In genomic region chr9:73968641-73969121, GRCm38 (mm10) we compare ENCODE assay signal across 9 mouse cellular contexts. TPM values are rescaled to one million over a fixed set of nuclear protein-coding genes. Genes with fewer than 3 reads are reported as not detected.
A peak's percentile ranks its signal among the peaks of the same experiment; 100 is the strongest.
DNase-seq lines count a peak whose midpoint lies in the region; ATAC-seq lines count a peak whose summit lies in the region.
"Had no signal": no experiment of that assay in that cellular context is flagged by ENCODE, and none has a peak within 500 bp of the region (broad histone marks: within the 10 kb centered on the region; RNA-seq: fewer than 3 reads in every experiment).

Gene Unc13c, minus strand, starts transcription at chr9:73968966.

- peaks cover 16% of the 10 kb centered on the region for H3K4me1 ChIP-seq in lung, embryonic 15.5 days
- peaks cover 16% of the 10 kb centered on the region; the same call in 1 of the 2 replicates for H3K4me1 ChIP-seq in embryonic facial prominence, embryonic 12.5 days
- H3K4me1 ChIP-seq in midbrain, embryonic 12.5 days = peaks cover 17% of the 10 kb centered on the region

- no peak within 1 kb of the TSS for H3K27ac ChIP-seq in lung, embryonic 15.5 days
- H3K27ac ChIP-seq in embryonic facial prominence, embryonic 12.5 days = no peak within 1 kb of the TSS
- H3K27ac ChIP-seq in midbrain, embryonic 12.5 days (replicated peaks) = no peak within 1 kb of the TSS

- H3K36me3 ChIP-seq in lung, embryonic 15.5 days = no peaks in the 10 kb centered on the region
- no peaks in the 10 kb centered on the region for H3K36me3 ChIP-seq in embryonic facial prominence, embryonic 12.5 days
- H3K36me3 ChIP-seq in midbrain, embryonic 12.5 days = no peaks in the 10 kb centered on the region

- 0 out of 2 replicates have a peak within 1 kb of the TSS, but pooled peaks have one; percentile 4 for H3K9ac ChIP-seq in lung, embryonic 15.5 days
- H3K9ac ChIP-seq in embryonic facial prominence, embryonic 12.5 days = peak within 1 kb of the TSS; percentile 44; the same call in 1 of the 2 replicates
- H3K9ac ChIP-seq in midbrain, embryonic 12.5 days (replicated peaks) = 0 out of 2 replicates have a peak within 1 kb of the TSS, but pooled peaks have one; percentile 0

- intact Hi-C loops in heart, postnatal 10 days (cut with DNase I) = no loop called here

- peaks cover 14% of the 10 kb centered on the region; the same call in 1 of the 2 replicates for H3K27me3 ChIP-seq in lung, embryonic 15.5 days
- H3K27me3 ChIP-seq in embryonic facial prominence, embryonic 12.5 days = peaks cover 9% of the 10 kb centered on the region; the same call in 1 of the 2 replicates
- H3K27me3 ChIP-seq in midbrain, embryonic 12.5 days = peaks cover 29% of the 10 kb centered on the region
- H3K27me3 ChIP-seq: Patski had no signal

- WGBS in lung, embryonic 15.5 days = under 1% methylated on average over 17 of the region's 17 CpGs
- WGBS in embryonic facial prominence, embryonic 12.5 days = 2% methylated on average over 17 of the region's 17 CpGs
- WGBS in midbrain, embryonic 12.5 days = 1% methylated on average over 17 of the region's 17 CpGs

- H3K9me3 ChIP-seq in lung, embryonic 15.5 days = no peaks in the 10 kb centered on the region
- H3K9me3 ChIP-seq in embryonic facial prominence, embryonic 12.5 days = no peaks in the 10 kb centered on the region
- H3K9me3 ChIP-seq in midbrain, embryonic 12.5 days = no peaks in the 10 kb centered on the region

- DNase-seq in lung, postnatal 25 days (ENCODE audit: low spot score) = no peak
- peak; percentile 15 to 42 for DNase-seq in heart, postnatal 10 days
- DNase-seq in layer of hippocampus, postnatal 25 days (ENCODE audit: extremely low spot score in 1 of 2, low spot score in 1 of 2) = peak; percentile 20 to 21
- peak; percentile 27 for DNase-seq in telencephalon, adult 2 months (ENCODE audit: low read depth, low spot score)
- DNase-seq in thymus, adult 18-20 months = no peak

- ATAC-seq in lung, embryonic 15.5 days (ENCODE audit: borderline replicate concordance, extremely low read depth, low FRiP score, low TSS enrichment) = no peak; the same call in 1 of the 2 replicates
- ATAC-seq in embryonic facial prominence, embryonic 12.5 days (ENCODE audit: insufficient number of reproducible peaks, insufficient read depth, low FRiP score, low TSS enrichment) = no peak; the same call in 1 of the 2 replicates
- peak; percentile 52; the same call in 1 of the 2 replicates for ATAC-seq in midbrain, embryonic 12.5 days (ENCODE audit: low FRiP score, low read depth)
- ATAC-seq: Patski had no signal

- peak within 1 kb of the TSS; percentile 53 for H3K4me2 ChIP-seq in lung, embryonic 15.5 days
- H3K4me2 ChIP-seq in embryonic facial prominence, embryonic 12.5 days (replicated peaks) = peak within 1 kb of the TSS; percentile 60
- peak within 1 kb of the TSS; percentile 51 for H3K4me2 ChIP-seq in midbrain, embryonic 12.5 days (replicated peaks)

- peak within 1 kb of the TSS; percentile 24 for H3K4me3 ChIP-seq in lung, embryonic 15.5 days
- peak within 1 kb of the TSS; percentile 29 for H3K4me3 ChIP-seq in embryonic facial prominence, embryonic 12.5 days
- H3K4me3 ChIP-seq in midbrain, embryonic 12.5 days = peak within 1 kb of the TSS; percentile 24

RNA-seq across cellular contexts. Expression of gene Unc13c, which starts in this region (rescaled TPM):
- polyA plus RNA-seq in lung, embryonic 15.5 days (2015; fragmentation: Nextera tagmentation; extraction: Ambion mirVana) = 0.20 and 0.25 TPM in 2 replicates
- 0.51 and 0.60 TPM in 2 replicates for polyA plus RNA-seq in embryonic facial prominence, embryonic 12.5 days (2016; fragmentation: Nextera tagmentation; extraction: Ambion mirVana)
- 1 to 10 TPM; 1.0 to 1.1 TPM for total RNA-seq in heart, postnatal 10 days (2021)
- total RNA-seq in layer of hippocampus, postnatal 25 days (2021) = 1 to 10 TPM; 5.7 to 6.1 TPM
- 0.43 and 0.74 TPM in 2 replicates for polyA plus RNA-seq in midbrain, embryonic 12.5 days (2016; fragmentation: Nextera tagmentation; extraction: Ambion mirVana)
- polyA plus RNA-seq: Patski had no signal

Comparison
In these comparisons a context has a peak if more than half of its experiments do, and no peak if none do; other contexts are left out.
1. Peak in ATAC-seq, H3K4me3 ChIP-seq, H3K9ac ChIP-seq and H3K4me2 ChIP-seq in midbrain, embryonic 12.5 days; RNA of the gene not detected or under 1 TPM.
2. DNase-seq: peak in heart, postnatal 10 days (2 of 2), layer of hippocampus, postnatal 25 days (2 of 2) and telencephalon, adult 2 months (single experiment); none in lung, postnatal 25 days (single experiment) and thymus, adult 18-20 months (0 of 2).
3. Peak in every context shown above with its lines, with median percentiles within 50 percentile points of each other: H3K4me2 ChIP-seq, H3K4me3 ChIP-seq and H3K9ac ChIP-seq.